Mouse (Mus musculus): ENCODE results near the gene Adgrl3. TPM values are rescaled to one million over a fixed set of nuclear protein-coding genes. Genes with fewer than 3 reads are reported as not detected.

The Adgrl3 gene
- polyA plus RNA-seq, 1 experiment, result 9.8 TPM

DNA sequence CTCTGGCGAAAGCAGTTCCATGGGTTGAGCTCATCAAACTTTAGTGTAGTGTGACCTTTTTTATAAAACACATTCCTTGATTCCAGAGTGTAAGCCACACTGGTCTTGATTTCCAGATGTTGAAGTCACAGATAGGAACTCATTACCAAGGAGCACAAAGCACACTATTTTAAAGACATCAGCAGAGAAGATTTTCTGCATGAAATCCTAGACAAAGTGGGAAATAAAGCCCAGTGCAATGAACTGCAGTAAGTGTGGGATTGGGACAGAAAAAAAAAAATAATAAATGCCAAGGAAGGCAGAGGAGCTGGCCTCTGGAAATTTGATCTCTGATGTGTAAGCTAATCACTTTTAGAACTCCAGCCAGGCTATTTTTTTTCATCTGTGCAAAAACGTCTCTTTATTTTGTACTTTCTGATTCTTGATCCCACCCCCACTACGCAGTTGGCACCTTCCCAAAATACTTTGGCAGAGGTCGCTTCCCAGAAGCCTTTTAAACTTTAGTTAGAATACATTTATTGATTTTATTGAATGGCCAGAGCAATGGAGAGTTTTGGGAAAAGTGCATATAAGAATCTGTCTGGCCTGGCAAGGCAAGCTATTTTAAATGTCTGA lies 169.0 kb downstream of the Adgrl3 start:
- Histone ChIP-seq H3K36me3 (ENCODE audit: control insufficient read depth, insufficient read depth) (no peaks in the 10 kb centered on the region), H3K4me3 (ENCODE audit: insufficient read depth, poor library complexity, severe bottlenecking) (no peak overlapping the region), H3K79me3 (ENCODE audit: low read depth) (peaks cover 10% of the 10 kb centered on the region), H3K27me3 (ENCODE audit: control insufficient read depth, insufficient read depth, insufficient read length) (no peaks in the 10 kb centered on the region), H3K79me2 (ENCODE audit: control insufficient read depth, insufficient read depth) (peaks cover 23% of the 10 kb centered on the region), H3ac (ENCODE audit: control insufficient read depth, insufficient read length, low read depth) (no peak overlapping the region)
- TF ChIP-seq MYOG (IDR thresholded peaks at IDR 0.05; ENCODE audit: control insufficient read depth, extremely low read depth, insufficient read length), result no peak
- TF ChIP-seq CTCF (IDR thresholded peaks at IDR 0.05; ENCODE audit: control insufficient read depth, insufficient read depth, insufficient read length), result no peak
- no peak for TF ChIP-seq MYOD1 (IDR thresholded peaks at IDR 0.05; ENCODE audit: control insufficient read depth, insufficient read length, low read depth)
- no peak for TF ChIP-seq CEBPB (IDR thresholded peaks at IDR 0.05; ENCODE audit: low read depth)
- TF ChIP-seq USF1 (IDR thresholded peaks at IDR 0.05; ENCODE audit: low read depth), result no peak
- TF ChIP-seq MAX (IDR thresholded peaks at IDR 0.05), result no peak
- TF ChIP-seq FOSL1 (IDR thresholded peaks at IDR 0.05; ENCODE audit: insufficient read depth, low read length, poor library complexity, severe bottlenecking), result no peak

DNA sequence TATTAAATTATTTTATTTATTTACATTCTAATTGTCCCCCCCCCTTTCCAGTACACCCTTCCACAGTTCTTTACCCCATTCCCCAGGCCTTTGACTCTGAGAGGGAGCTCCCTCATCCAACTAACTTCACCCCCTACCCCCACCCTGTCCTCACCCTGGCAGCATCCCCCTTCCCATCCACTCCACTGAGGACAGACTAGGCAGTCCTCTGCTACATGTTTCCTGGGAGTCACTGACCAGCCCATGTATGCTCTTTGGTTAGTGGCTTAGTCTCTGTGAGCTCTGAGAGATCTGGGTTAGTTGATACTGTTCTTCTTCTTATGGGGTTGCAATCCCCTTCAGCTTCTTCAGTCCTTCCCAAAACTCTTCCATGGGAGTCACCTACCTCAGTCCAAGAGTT lies 180.4 kb downstream of the Adgrl3 start:
- Histone ChIP-seq H3K79me2 (ENCODE audit: control insufficient read depth, insufficient read depth) (no peaks in the 10 kb centered on the region), H3ac (ENCODE audit: control insufficient read depth, insufficient read length, low read depth) (no peak overlapping the region), H3K79me3 (ENCODE audit: low read depth) (no peaks in the 10 kb centered on the region), H3K4me3 (ENCODE audit: insufficient read depth, poor library complexity, severe bottlenecking) (no peak overlapping the region), H3K27me3 (ENCODE audit: control insufficient read depth, insufficient read depth, insufficient read length) (no peaks in the 10 kb centered on the region), H3K36me3 (ENCODE audit: control insufficient read depth, insufficient read depth) (peaks cover 12% of the 10 kb centered on the region)
- TF ChIP-seq CTCF (IDR thresholded peaks at IDR 0.05; ENCODE audit: control insufficient read depth, insufficient read depth, insufficient read length), result no peak
- TF ChIP-seq CEBPB (IDR thresholded peaks at IDR 0.05; ENCODE audit: low read depth), result no peak
- no peak for TF ChIP-seq MAX (IDR thresholded peaks at IDR 0.05)
- TF ChIP-seq USF1 (IDR thresholded peaks at IDR 0.05; ENCODE audit: low read depth), result no peak
- no peak for TF ChIP-seq FOSL1 (IDR thresholded peaks at IDR 0.05; ENCODE audit: insufficient read depth, low read length, poor library complexity, severe bottlenecking)
- TF ChIP-seq MYOD1 (IDR thresholded peaks at IDR 0.05; ENCODE audit: control insufficient read depth, insufficient read length, low read depth), result no peak
- no peak for TF ChIP-seq MYOG (IDR thresholded peaks at IDR 0.05; ENCODE audit: control insufficient read depth, extremely low read depth, insufficient read length)

DNA sequence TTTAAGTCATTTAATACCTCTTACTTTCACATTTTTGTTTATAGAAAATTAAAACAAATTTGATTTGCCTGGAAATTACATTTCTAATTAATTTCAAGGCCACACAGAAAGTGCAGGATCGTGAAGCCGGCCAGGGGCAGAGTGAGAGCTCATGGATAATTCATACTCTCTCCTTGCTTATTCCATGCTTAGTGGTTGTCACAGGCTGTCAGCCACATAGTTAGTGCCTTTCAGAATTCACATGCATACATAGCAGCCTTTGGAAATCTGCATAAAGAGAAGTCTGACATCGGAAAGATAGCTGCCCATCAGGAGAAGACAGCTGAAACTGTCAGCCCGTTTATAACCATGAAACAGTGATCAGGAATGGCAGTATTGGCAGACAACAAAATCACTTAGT lies 181.9 kb downstream of the Adgrl3 start:
- TF ChIP-seq MYOG (IDR thresholded peaks at IDR 0.05; ENCODE audit: control insufficient read depth, extremely low read depth, insufficient read length) (no peak), MYOD1 (IDR thresholded peaks at IDR 0.05; ENCODE audit: control insufficient read depth, insufficient read length, low read depth) (no peak), MAX (IDR thresholded peaks at IDR 0.05) (no peak), USF1 (IDR thresholded peaks at IDR 0.05; ENCODE audit: low read depth) (no peak), CTCF (IDR thresholded peaks at IDR 0.05; ENCODE audit: control insufficient read depth, insufficient read depth, insufficient read length) (no peak), FOSL1 (IDR thresholded peaks at IDR 0.05; ENCODE audit: insufficient read depth, low read length, poor library complexity, severe bottlenecking) (no peak), CEBPB (IDR thresholded peaks at IDR 0.05; ENCODE audit: low read depth) (no peak)
- Histone ChIP-seq H3K4me3 (ENCODE audit: insufficient read depth, poor library complexity, severe bottlenecking) (no peak overlapping the region), H3K79me2 (ENCODE audit: control insufficient read depth, insufficient read depth) (no peaks in the 10 kb centered on the region), H3K36me3 (ENCODE audit: control insufficient read depth, insufficient read depth) (peaks cover 12% of the 10 kb centered on the region), H3K79me3 (ENCODE audit: low read depth) (no peaks in the 10 kb centered on the region), H3K27me3 (ENCODE audit: control insufficient read depth, insufficient read depth, insufficient read length) (no peaks in the 10 kb centered on the region), H3ac (ENCODE audit: control insufficient read depth, insufficient read length, low read depth) (no peak overlapping the region)

DNA sequence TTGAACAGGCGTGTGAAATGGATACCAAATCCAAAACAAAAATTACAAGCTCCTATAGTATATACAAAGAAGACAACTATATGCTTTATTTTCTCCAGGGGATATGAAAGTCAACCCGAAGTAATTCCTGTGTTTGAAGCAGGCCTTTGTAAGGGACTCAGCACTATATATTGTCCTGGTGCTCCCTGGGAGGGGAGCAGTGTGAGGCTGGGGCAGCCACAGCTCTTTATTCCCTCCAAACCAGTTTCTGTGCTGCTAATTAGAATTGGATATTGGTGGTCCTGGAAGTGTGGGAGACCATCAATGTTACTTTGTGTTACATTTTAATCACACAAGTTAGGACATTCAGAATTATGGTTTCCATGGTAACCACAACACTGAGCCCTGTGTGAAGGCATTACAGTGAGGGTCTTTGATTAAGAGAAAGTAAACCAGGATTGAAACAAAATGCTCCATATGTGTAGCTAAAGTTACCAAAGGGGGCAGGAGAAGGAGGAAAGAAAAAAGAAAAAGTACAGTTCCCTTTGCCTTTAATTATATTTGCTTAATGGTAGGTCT lies 198.6 kb downstream of the Adgrl3 start:
- TF ChIP-seq MYOD1 (IDR thresholded peaks at IDR 0.05; ENCODE audit: control insufficient read depth, insufficient read length, low read depth) (no peak), MAX (IDR thresholded peaks at IDR 0.05) (no peak)
- no peak overlapping the region for H3ac ChIP-seq (ENCODE audit: control insufficient read depth, insufficient read length, low read depth)
- H3K79me2 ChIP-seq (ENCODE audit: control insufficient read depth, insufficient read depth), result no peaks in the 10 kb centered on the region
- H3K27me3 ChIP-seq (ENCODE audit: control insufficient read depth, insufficient read depth, insufficient read length), result no peaks in the 10 kb centered on the region
- H3K79me3 ChIP-seq (ENCODE audit: low read depth), result peaks cover 1% of the 10 kb centered on the region
- no peak overlapping the region for H3K4me3 ChIP-seq (ENCODE audit: insufficient read depth, poor library complexity, severe bottlenecking)
- peaks cover 15% of the 10 kb centered on the region for H3K36me3 ChIP-seq (ENCODE audit: control insufficient read depth, insufficient read depth)

DNA sequence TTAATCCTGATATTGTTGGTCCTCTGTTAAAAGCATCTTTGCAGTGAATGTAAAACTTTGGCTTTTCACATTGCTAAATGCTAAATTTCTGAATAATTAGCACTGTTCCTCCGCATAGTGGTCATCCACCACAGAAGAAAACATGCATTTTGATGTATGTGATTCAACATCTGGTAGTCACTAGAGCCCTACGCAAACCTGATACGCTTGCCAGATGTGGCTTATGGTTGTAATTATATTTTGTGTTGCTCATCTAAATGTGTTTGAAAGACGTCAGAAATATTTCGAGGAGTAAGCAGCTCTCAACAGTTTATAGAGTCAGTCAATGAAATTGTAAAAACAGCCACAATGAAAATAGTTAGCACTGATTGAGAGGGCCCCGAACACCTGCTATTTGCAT lies 204.5 kb downstream of the Adgrl3 start:
- Histone ChIP-seq H3K4me3 (ENCODE audit: insufficient read depth, poor library complexity, severe bottlenecking) (no peak overlapping the region), H3K27me3 (ENCODE audit: control insufficient read depth, insufficient read depth, insufficient read length) (no peaks in the 10 kb centered on the region), H3ac (ENCODE audit: control insufficient read depth, insufficient read length, low read depth) (no peak overlapping the region), H3K36me3 (ENCODE audit: control insufficient read depth, insufficient read depth) (peaks cover 15% of the 10 kb centered on the region), H3K79me2 (ENCODE audit: control insufficient read depth, insufficient read depth) (no peaks in the 10 kb centered on the region), H3K79me3 (ENCODE audit: low read depth) (peaks cover 3% of the 10 kb centered on the region)
- no peak for TF ChIP-seq MYOD1 (IDR thresholded peaks at IDR 0.05; ENCODE audit: control insufficient read depth, insufficient read length, low read depth)
- TF ChIP-seq FOSL1 (IDR thresholded peaks at IDR 0.05; ENCODE audit: insufficient read depth, low read length, poor library complexity, severe bottlenecking), result no peak
- TF ChIP-seq CTCF (IDR thresholded peaks at IDR 0.05; ENCODE audit: control insufficient read depth, insufficient read depth, insufficient read length), result no peak
- TF ChIP-seq CEBPB (IDR thresholded peaks at IDR 0.05; ENCODE audit: low read depth), result no peak
- no peak for TF ChIP-seq MAX (IDR thresholded peaks at IDR 0.05)
- no peak for TF ChIP-seq USF1 (IDR thresholded peaks at IDR 0.05; ENCODE audit: low read depth)
- no peak for TF ChIP-seq MYOG (IDR thresholded peaks at IDR 0.05; ENCODE audit: control insufficient read depth, extremely low read depth, insufficient read length)

DNA sequence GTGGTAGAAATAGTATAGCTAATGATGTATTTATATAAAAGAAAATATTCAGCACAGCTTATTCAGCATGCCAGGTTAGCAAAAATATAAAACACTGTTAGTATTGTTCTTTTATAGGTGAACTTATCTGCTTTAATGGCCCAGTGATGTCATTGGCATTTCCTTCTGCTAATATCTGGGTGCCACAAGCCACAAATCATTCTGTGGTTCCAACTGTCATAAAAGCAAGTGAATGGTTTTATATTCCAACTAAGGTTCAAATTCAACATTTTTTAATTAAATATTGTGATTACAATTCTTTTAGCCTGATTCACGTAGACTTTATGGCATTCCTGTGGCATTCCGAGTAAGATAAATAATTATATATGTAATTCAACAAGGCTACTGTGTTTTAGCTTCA lies 205.5 kb downstream of the Adgrl3 start:
- TF ChIP-seq FOSL1 (IDR thresholded peaks at IDR 0.05; ENCODE audit: insufficient read depth, low read length, poor library complexity, severe bottlenecking) (peak; percentile 37), MYOG (IDR thresholded peaks at IDR 0.05; ENCODE audit: control insufficient read depth, extremely low read depth, insufficient read length) (no peak)
- H3ac ChIP-seq (ENCODE audit: control insufficient read depth, insufficient read length, low read depth), result no peak overlapping the region
- H3K27me3 ChIP-seq (ENCODE audit: control insufficient read depth, insufficient read depth, insufficient read length), result no peaks in the 10 kb centered on the region
- H3K79me3 ChIP-seq (ENCODE audit: low read depth), result peaks cover 4% of the 10 kb centered on the region
- H3K4me3 ChIP-seq (ENCODE audit: insufficient read depth, poor library complexity, severe bottlenecking), result no peak overlapping the region
- peaks cover 15% of the 10 kb centered on the region for H3K36me3 ChIP-seq (ENCODE audit: control insufficient read depth, insufficient read depth)
- no peaks in the 10 kb centered on the region for H3K79me2 ChIP-seq (ENCODE audit: control insufficient read depth, insufficient read depth)
